Mouse (Mus musculus): ENCODE data around the gene Scfd2. TPM values are rescaled to one million over a fixed set of nuclear protein-coding genes. Genes with fewer than 3 reads are reported as not detected.

The Scfd2 gene
- polyA plus RNA-seq (2014; fragmentation: Nextera tagmentation; extraction: Ambion mirVana) = 12.5 and 12.9 TPM in 2 replicates

DNA sequence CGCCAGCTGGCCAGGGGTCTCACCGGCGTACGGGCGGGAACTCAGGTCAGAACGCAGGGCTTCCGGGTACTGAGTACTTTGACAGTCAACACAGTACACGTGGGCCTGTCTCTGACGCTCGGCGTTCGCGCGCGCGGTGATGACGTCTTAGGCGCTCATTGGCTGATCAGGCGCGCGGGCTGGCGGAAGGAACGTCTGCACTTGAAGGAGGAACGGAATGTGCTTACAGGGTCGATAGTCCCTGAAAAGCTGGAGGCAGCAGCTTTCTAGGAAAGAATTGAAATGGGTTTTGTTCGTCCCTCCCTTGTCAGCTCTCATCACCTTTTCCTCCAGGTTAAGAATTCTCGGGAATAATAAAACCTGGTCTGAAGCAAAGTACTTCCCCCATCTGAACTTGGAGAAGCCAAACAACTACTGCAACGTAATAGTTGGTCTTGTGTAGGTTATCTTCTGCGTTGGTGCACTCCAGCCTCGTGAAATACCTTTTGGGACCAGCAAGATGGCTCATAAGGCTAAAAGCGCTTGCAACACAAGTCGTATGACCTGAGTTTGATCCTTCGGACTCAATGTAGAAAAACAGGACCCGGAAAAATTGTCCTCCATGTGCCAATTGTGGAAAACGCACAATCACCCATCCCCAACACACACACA is at the start of gene Scfd2:
Scfd2 (minus strand) TSS at position 130 of the 651 bp plus-strand sequence.
- ATAC-seq (replicated peaks; ENCODE audit: insufficient number of reproducible peaks, low FRiP score, low TSS enrichment) = peak; percentile 89
- peak within 1 kb of the TSS; percentile 72 for H3K9ac ChIP-seq (ENCODE audit: low read depth, low read length)
- peak within 1 kb of the TSS; percentile 68 for H3K4me3 ChIP-seq (ENCODE audit: low read depth, low read length)
- 7% methylated on average over 35 of the region's 35 CpGs for WGBS (ENCODE audit: insufficient replicate concordance)
- H3K27ac ChIP-seq (ENCODE audit: low read depth, low read length) = peak within 1 kb of the TSS; percentile 58
- no peaks in the 10 kb centered on the region for H3K27me3 ChIP-seq (ENCODE audit: control insufficient read depth, insufficient read depth, low read length)
- H3K4me1 ChIP-seq (ENCODE audit: control insufficient read depth, insufficient read depth, low read length) = 0 out of 2 replicates have a peak, but pooled peaks cover 9% of the 10 kb centered on the region
- H3K4me2 ChIP-seq = peak within 1 kb of the TSS; percentile 79
- no peaks in the 10 kb centered on the region for H3K9me3 ChIP-seq (replicated peaks; ENCODE audit: control insufficient read depth, low read length)
- no peaks in the 10 kb centered on the region for H3K36me3 ChIP-seq (ENCODE audit: control insufficient read depth, insufficient read depth, low read length)

DNA sequence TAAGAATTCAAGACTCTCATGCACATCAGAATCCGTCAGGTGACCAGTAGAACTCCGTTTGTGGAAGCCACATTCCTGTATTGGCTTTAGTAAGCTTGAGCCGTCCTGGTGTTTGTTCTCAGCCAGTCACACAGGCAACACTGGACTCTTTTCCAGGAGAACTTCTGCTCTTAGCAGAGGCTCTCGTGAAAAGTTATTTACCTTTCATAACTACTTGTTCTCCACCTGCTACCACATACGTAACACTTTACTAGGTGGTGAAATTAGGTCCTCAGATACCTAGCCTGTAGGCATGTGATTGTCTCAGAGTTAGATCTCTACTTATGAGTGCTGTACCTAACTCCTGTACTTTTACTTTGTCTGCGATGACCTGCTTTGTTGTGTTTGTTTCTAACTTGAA is 40.2 kb upstream of the Scfd2 start:
- no peak overlapping the region for H3K4me2 ChIP-seq
- no peak overlapping the region for H3K27ac ChIP-seq (ENCODE audit: low read depth, low read length)
- no peak overlapping the region for H3K4me3 ChIP-seq (ENCODE audit: low read depth, low read length)
- no peak overlapping the region for H3K9ac ChIP-seq (ENCODE audit: low read depth, low read length)
- no peak for ATAC-seq (replicated peaks; ENCODE audit: insufficient number of reproducible peaks, low FRiP score, low TSS enrichment)
- no peaks in the 10 kb centered on the region for H3K9me3 ChIP-seq (replicated peaks; ENCODE audit: control insufficient read depth, low read length)
- H3K4me1 ChIP-seq (ENCODE audit: control insufficient read depth, insufficient read depth, low read length) = no peaks in the 10 kb centered on the region
- WGBS (ENCODE audit: insufficient replicate concordance) = 89% methylated on average over 6 of the region's 6 CpGs
- H3K36me3 ChIP-seq (ENCODE audit: control insufficient read depth, insufficient read depth, low read length) = no peaks in the 10 kb centered on the region; the same call in 1 of the 2 replicates
- no peaks in the 10 kb centered on the region for H3K27me3 ChIP-seq (ENCODE audit: control insufficient read depth, insufficient read depth, low read length)

DNA sequence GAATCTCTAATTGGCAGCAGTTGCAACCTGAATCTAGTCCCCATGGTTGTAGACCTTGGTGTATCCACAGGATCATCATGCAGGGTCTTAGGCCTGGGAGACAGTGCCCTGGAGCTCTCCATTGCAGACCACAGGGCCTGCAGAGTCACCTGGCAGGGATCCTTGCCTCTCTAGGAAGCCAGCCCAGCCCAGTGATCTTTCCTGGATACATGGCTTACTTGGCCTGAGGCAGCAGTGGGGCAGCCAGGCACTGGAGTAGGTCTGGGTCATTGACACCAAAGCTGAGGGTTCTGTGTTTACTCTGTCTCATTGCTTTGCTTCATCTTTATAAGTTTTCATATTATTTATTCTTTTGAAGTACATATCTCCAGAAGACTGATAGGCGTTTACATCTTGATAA is 29.6 kb upstream of the Scfd2 start:
- Histone ChIP-seq H3K27me3 (ENCODE audit: control insufficient read depth, insufficient read depth, low read length) (no peaks in the 10 kb centered on the region), H3K36me3 (ENCODE audit: control insufficient read depth, insufficient read depth, low read length) (peaks cover 21% of the 10 kb centered on the region), H3K27ac (ENCODE audit: low read depth, low read length) (no peak overlapping the region), H3K9ac (ENCODE audit: low read depth, low read length) (no peak overlapping the region), H3K4me1 (ENCODE audit: control insufficient read depth, insufficient read depth, low read length) (no peaks in the 10 kb centered on the region), H3K9me3 (replicated peaks; ENCODE audit: control insufficient read depth, low read length) (no peaks in the 10 kb centered on the region), H3K4me2 (no peak overlapping the region), H3K4me3 (ENCODE audit: low read depth, low read length) (no peak overlapping the region)
- no peak for ATAC-seq (replicated peaks; ENCODE audit: insufficient number of reproducible peaks, low FRiP score, low TSS enrichment)
- 88% methylated on average over 1 of the region's 1 CpGs for WGBS (ENCODE audit: insufficient replicate concordance)

DNA sequence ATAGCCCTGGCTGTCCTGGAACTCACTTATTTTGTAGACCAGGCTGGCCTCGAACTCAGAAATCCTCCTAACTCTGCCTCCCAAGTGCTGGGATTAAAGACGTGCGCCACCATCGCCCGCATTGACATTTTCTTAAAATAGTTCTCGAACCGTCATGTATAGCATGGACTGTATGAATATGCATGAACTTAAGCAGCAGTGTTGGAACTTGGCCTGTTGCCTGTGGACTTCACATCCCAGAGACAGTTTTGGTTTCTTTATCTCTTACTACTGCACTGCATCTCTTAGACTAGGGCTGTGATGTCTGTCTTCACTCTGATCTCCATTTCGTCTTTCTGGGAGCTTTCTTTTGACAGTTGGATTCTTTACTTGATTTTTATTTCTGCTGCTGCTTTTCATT is 18.0 kb upstream of the Scfd2 start:
- no peaks in the 10 kb centered on the region for H3K4me1 ChIP-seq (ENCODE audit: control insufficient read depth, insufficient read depth, low read length)
- H3K36me3 ChIP-seq (ENCODE audit: control insufficient read depth, insufficient read depth, low read length) = peaks cover 20% of the 10 kb centered on the region
- ATAC-seq (replicated peaks; ENCODE audit: insufficient number of reproducible peaks, low FRiP score, low TSS enrichment) = no peak
- H3K9ac ChIP-seq (ENCODE audit: low read depth, low read length) = no peak overlapping the region
- H3K27ac ChIP-seq (ENCODE audit: low read depth, low read length) = no peak overlapping the region
- 87% methylated on average over 8 of the region's 8 CpGs for WGBS (ENCODE audit: insufficient replicate concordance)
- H3K4me3 ChIP-seq (ENCODE audit: low read depth, low read length) = no peak overlapping the region
- H3K27me3 ChIP-seq (ENCODE audit: control insufficient read depth, insufficient read depth, low read length) = no peaks in the 10 kb centered on the region
- no peaks in the 10 kb centered on the region for H3K9me3 ChIP-seq (replicated peaks; ENCODE audit: control insufficient read depth, low read length)
- H3K4me2 ChIP-seq = no peak overlapping the region

DNA sequence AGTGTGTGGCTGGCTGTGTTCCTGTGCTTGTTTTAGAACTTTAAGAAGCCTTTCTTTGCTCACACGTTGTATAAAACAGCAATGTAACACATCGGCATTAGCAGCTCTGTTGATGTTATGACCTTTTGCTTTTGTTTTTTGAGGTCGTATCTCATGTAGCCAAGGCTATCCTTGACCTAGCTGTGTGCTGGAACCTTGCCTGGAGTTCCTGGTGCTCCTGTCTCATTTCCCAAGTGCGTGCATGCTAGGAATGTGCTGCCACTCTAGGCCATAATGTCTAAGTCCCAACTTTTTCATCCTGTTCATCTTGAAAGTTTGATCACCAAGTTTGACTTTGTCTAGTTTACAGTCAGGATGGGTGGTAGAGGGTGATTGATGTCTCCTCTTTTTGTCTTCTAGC is 14.0 kb upstream of the Scfd2 start:
- Histone ChIP-seq H3K4me3 (ENCODE audit: low read depth, low read length) (no peak overlapping the region), H3K27me3 (ENCODE audit: control insufficient read depth, insufficient read depth, low read length) (no peaks in the 10 kb centered on the region), H3K27ac (ENCODE audit: low read depth, low read length) (no peak overlapping the region), H3K4me1 (ENCODE audit: control insufficient read depth, insufficient read depth, low read length) (no peaks in the 10 kb centered on the region), H3K36me3 (ENCODE audit: control insufficient read depth, insufficient read depth, low read length) (peaks cover 18% of the 10 kb centered on the region), H3K9me3 (replicated peaks; ENCODE audit: control insufficient read depth, low read length) (no peaks in the 10 kb centered on the region), H3K9ac (ENCODE audit: low read depth, low read length) (no peak overlapping the region), H3K4me2 (no peak overlapping the region)
- WGBS (ENCODE audit: insufficient replicate concordance) = 92% methylated on average over 4 of the region's 4 CpGs
- no peak for ATAC-seq (replicated peaks; ENCODE audit: insufficient number of reproducible peaks, low FRiP score, low TSS enrichment)

DNA sequence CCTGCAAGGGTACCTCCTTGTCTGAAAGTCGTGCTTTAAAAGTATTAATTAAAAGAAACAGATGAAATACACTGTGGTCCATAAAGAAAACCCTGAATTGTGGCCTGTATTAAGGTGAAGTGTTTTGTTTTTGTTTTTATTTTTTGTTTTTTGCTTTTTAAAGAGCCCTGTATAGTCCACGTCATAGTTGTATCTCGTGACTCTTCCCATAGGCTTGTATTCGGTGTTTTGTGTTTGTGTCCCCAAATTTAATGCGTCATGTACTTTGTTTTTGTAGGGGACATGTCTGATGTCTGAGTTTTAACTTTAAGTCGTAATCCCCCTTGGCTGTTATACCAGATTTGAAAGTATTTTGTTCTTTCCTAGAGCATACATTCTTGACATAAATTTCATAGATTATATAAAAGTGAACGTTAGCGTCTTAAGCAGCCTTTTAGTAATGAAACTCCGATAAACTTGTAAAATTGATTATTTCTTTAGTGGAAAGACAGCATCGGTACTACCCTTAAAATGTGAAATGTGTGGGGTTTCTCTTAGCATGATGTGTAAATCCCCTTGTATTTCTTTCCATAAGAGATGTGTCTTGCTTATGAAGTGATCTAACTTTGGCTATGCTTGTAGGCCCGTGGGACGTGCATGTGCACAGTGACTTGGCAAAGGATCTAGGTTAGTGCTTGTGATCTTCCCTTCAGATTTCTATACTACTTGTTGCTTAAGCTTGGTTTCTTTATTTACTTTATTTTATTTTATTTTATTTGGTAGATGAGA is 4.8 kb upstream of the Scfd2 start:
- H3K4me1 ChIP-seq (ENCODE audit: control insufficient read depth, insufficient read depth, low read length) = no peaks in the 10 kb centered on the region
- no peaks in the 10 kb centered on the region for H3K9me3 ChIP-seq (replicated peaks; ENCODE audit: control insufficient read depth, low read length)
- H3K9ac ChIP-seq (ENCODE audit: low read depth, low read length) = peak overlapping the region; percentile 91
- H3K27me3 ChIP-seq (ENCODE audit: control insufficient read depth, insufficient read depth, low read length) = no peaks in the 10 kb centered on the region
- no peaks in the 10 kb centered on the region; the same call in 1 of the 2 replicates for H3K36me3 ChIP-seq (ENCODE audit: control insufficient read depth, insufficient read depth, low read length)
- no peak for ATAC-seq (replicated peaks; ENCODE audit: insufficient number of reproducible peaks, low FRiP score, low TSS enrichment)
- peak overlapping the region; percentile 57 for H3K4me2 ChIP-seq
- WGBS (ENCODE audit: insufficient replicate concordance) = 42% methylated on average over 12 of the region's 12 CpGs
- peak overlapping the region; percentile 73 for H3K4me3 ChIP-seq (ENCODE audit: low read depth, low read length)
- H3K27ac ChIP-seq (ENCODE audit: low read depth, low read length) = peak overlapping the region; percentile 92

DNA sequence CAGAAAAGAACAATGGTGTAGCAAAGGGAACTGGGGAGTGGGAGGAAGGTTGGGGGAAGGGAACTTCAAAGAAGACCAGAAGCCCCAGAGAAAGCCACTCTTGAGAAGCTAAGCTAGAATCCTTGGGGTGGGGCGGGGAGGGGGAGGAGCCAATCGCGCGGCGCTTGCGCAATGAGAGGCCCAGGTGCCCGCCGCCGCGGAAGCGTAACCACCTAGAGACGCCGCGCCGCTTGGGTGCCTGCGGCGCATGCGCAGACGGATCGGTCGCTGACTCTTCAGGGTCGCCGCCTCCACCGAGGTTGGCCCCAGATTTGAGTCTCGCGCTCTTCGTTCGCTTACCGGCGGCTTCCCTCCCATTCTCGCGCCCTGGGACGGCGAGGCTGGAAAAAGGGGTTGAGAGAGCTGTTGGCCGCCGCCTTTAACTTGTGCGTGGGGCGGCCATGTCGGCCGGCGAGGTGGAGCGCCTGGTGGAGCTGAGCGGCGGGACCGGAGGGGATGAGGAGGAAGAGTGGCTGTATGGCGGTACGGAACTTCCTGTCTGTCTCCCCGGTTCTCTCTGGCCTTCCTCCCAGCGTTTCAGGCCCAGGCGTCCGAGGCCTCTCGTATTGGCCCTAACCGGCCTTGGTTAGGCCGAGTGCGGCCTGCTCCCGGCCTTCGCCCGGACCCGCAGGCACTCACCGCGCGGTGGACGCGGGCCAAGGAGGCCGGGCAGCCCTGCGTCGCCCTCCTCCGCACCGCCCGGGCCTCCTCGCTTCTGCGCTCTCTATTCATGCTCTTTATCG is 3.9 kb upstream of the Scfd2 start, which contains the start of gene Fip1l1:
Fip1l1 (plus strand) TSS at position 210 of the 782 bp plus-strand sequence.
- H3K4me2 ChIP-seq = peak within 1 kb of the TSS; percentile 57
- peak within 1 kb of the TSS; percentile 92 for H3K27ac ChIP-seq (ENCODE audit: low read depth, low read length)
- under 1% methylated on average over 64 of the region's 73 CpGs for WGBS (ENCODE audit: insufficient replicate concordance)
- peak within 1 kb of the TSS; percentile 91 for H3K9ac ChIP-seq (ENCODE audit: low read depth, low read length)
- H3K4me3 ChIP-seq (ENCODE audit: low read depth, low read length) = peak within 1 kb of the TSS; percentile 73
- peak; percentile 84 for ATAC-seq (replicated peaks; ENCODE audit: insufficient number of reproducible peaks, low FRiP score, low TSS enrichment)
- H3K9me3 ChIP-seq (replicated peaks; ENCODE audit: control insufficient read depth, low read length) = no peaks in the 10 kb centered on the region
- no peaks in the 10 kb centered on the region for H3K27me3 ChIP-seq (ENCODE audit: control insufficient read depth, insufficient read depth, low read length)
- 0 out of 2 replicates have a peak, but pooled peaks cover 5% of the 10 kb centered on the region for H3K4me1 ChIP-seq (ENCODE audit: control insufficient read depth, insufficient read depth, low read length)
- no peaks in the 10 kb centered on the region; the same call in 1 of the 2 replicates for H3K36me3 ChIP-seq (ENCODE audit: control insufficient read depth, insufficient read depth, low read length)

DNA sequence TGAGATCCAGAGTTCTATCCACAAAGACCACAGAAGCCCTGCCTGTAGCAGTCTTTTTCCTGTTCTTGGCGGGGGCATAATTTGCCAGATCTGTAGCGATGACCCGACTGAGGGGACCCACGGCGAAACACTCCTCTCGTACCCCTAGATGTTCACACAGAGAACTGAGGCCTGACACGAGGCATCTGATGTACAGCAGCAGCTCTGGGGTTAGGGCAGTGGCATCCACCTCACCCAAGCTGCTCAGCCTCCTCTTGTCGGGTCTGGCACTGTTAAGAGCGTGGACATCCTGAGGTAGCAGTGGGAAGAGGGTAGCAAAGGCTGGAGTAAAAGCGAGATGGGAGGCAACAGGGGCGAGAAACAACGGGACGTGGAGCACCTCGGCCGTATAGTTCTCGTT is 774 bp downstream of the Scfd2 start:
- WGBS (ENCODE audit: insufficient replicate concordance) = 18% methylated on average over 16 of the region's 16 CpGs

More for the DNA sequence above, 774 bp downstream of the Scfd2 start:
- peak overlapping the region; percentile 72 for H3K9ac ChIP-seq (ENCODE audit: low read depth, low read length)
- H3K4me2 ChIP-seq = peak overlapping the region; percentile 79
- no peaks in the 10 kb centered on the region for H3K36me3 ChIP-seq (ENCODE audit: control insufficient read depth, insufficient read depth, low read length)
- no peaks in the 10 kb centered on the region for H3K27me3 ChIP-seq (ENCODE audit: control insufficient read depth, insufficient read depth, low read length)
- no peaks in the 10 kb centered on the region for H3K9me3 ChIP-seq (replicated peaks; ENCODE audit: control insufficient read depth, low read length)
- 0 out of 2 replicates have a peak, but pooled peaks cover 9% of the 10 kb centered on the region for H3K4me1 ChIP-seq (ENCODE audit: control insufficient read depth, insufficient read depth, low read length)
- no peak overlapping the region for H3K27ac ChIP-seq (ENCODE audit: low read depth, low read length)
- ATAC-seq (replicated peaks; ENCODE audit: insufficient number of reproducible peaks, low FRiP score, low TSS enrichment) = no peak
- peak overlapping the region; percentile 68 for H3K4me3 ChIP-seq (ENCODE audit: low read depth, low read length)
